Mouse (Mus musculus) heart, adult 18-20 months (tissue): ENCODE results near the gene Trim11. TPM values are rescaled to one million over a fixed set of nuclear protein-coding genes. Genes with fewer than 3 reads are reported as not detected.

Experiments
- DNase-seq, 2 experiments: peaks; one replicate each; pipeline ENCODE4 v3.0.0; 2021 to 2022; ENCODE audit warnings: mixed read lengths in 1 of 2
- microRNA-seq, 2 experiments: library from miRNA; unstranded; fragments of <30 nt; microRNA quantifications; one replicate each; pipeline ENCODE4 v1.2.0; 2022
- total RNA-seq, 2 experiments: library from RNA; stranded (reverse); gene quantifications; 2 replicates each; pipeline ENCODE4 v1.2.3; 2021

Gene Trim11
- total RNA-seq, 2 experiments from 2014 or later, result 15.2 to 15.4 TPM

- no peak for DNase-seq
These were observed 48.5 kb downstream of the Trim11 start for GRCm38 (mm10) chr11:59026411-59026810.

GRCm38 (mm10) chr11:59029003-59029402, 51.1 kb downstream of the Trim11 start:
- no peak for DNase-seq

Small RNA genes within 50 kb of the gene (microRNA-seq; reads per million reads assigned to microRNA genes)
- gene Gm44313, result 0 reads per million in 2 experiments

Other genes starting within 250 kb of the Trim11 start
- not detected for gene Olfr317, start 238.9 kb upstream of the Trim11 start, total RNA-seq
- gene Olfr316, start 225.4 kb upstream of the Trim11 start, total RNA-seq, result not detected
- gene Olfr315, start 204.9 kb upstream of the Trim11 start, total RNA-seq, result not detected
- not detected for gene Olfr314, start 195.1 kb upstream of the Trim11 start, total RNA-seq
- not detected for gene Fam183b, start 176.1 kb upstream of the Trim11 start, total RNA-seq
- gene Olfr313, start 163.1 kb upstream of the Trim11 start, total RNA-seq, result not detected
- not detected for gene Olfr312, start 148.9 kb upstream of the Trim11 start, total RNA-seq
- gene Olfr311, start 138.8 kb upstream of the Trim11 start, total RNA-seq, result not detected
- gene Gm12258, start 130.9 kb upstream of the Trim11 start, total RNA-seq, result 1 to 10 TPM in 1 of 2 experiments, under 1 TPM in 1; 0.92 to 1.9 TPM
- gene 2810021J22Rik, start 110.9 kb upstream of the Trim11 start, total RNA-seq, result 1 to 10 TPM; 1.6 to 2.3 TPM
- gene Zfp39, start 73.9 kb upstream of the Trim11 start, total RNA-seq, result 1 to 10 TPM; 2.6 to 2.7 TPM
- not detected for gene Btnl10, start 60.2 kb upstream of the Trim11 start, total RNA-seq
- 100 to 1,000 TPM; 165 to 170 TPM for gene Rnf187, start 39.2 kb upstream of the Trim11 start, total RNA-seq
- gene Hist3h2ba, start 29.2 kb upstream of the Trim11 start, total RNA-seq, result 1 to 10 TPM; 1.0 to 1.4 TPM
- gene Hist3h2a, start 23.4 kb upstream of the Trim11 start, total RNA-seq, result 10 to 100 TPM; 13.9 to 17.4 TPM
- gene Trim17, start 23.4 kb upstream of the Trim11 start, total RNA-seq, result under 1 TPM in 1 of 2 experiments, not detected in 1; 0.12 TPM
- gene Obscn, start 158.3 kb downstream of the Trim11 start, total RNA-seq, result 100 to 1,000 TPM; 753 to 782 TPM
- 10 to 100 TPM; 17.6 to 19.6 TPM for gene Iba57, start 185.6 kb downstream of the Trim11 start, total RNA-seq
- gene Gjc2, start 205.1 kb downstream of the Trim11 start, total RNA-seq, result under 1 TPM; 0.54 to 0.77 TPM
- gene Guk1, start 214.1 kb downstream of the Trim11 start, total RNA-seq, result 100 to 1,000 TPM; 108 to 133 TPM
- gene Mrpl55, start 224.4 kb downstream of the Trim11 start, total RNA-seq, result 100 to 1,000 TPM; 122 to 133 TPM
- 10 to 100 TPM in 1 of 2 experiments, 1 to 10 TPM in 1; 9.9 to 11.8 TPM for gene 2310033P09Rik, start 230.2 kb downstream of the Trim11 start, total RNA-seq